In the genomic region with DNA sequence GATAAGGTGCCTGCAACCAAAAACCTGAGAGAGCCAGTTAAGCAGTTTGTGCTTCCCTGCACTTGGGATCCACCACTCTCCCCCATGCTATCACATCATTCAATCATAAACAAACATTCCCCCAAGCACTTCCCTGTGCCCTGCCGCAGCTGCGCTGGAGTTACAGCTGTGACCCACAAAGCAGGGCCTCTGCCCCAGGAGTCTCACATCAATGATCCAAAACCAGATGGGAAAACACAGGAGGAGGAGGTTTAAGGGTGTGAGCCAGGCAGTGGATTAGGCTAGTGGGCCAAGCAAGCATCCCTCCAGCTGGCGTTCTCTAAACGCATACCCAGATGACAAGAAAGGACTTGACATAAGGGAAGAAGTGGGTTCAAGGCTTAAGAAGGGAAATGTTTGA, we compare ENCODE assay signal across 16 mouse cellular contexts.
A peak's percentile ranks its signal among the peaks of the same experiment; 100 is the strongest.
DNase-seq lines count a peak whose midpoint lies in the region; ATAC-seq and TF ChIP-seq lines count a peak whose summit lies in the region.
"Had no signal": no experiment of that assay in that cellular context is flagged by ENCODE, and none has a peak within 500 bp of the region (broad histone marks: within the 10 kb centered on the region; RNA-seq: fewer than 3 reads in every experiment).

No protein-coding gene starts in this region.

- H3K4me2 ChIP-seq in lung, embryonic 14.5 days = no peak overlapping the region
- H3K4me2 ChIP-seq in forebrain, embryonic 14.5 days (ENCODE audit: low read length) = no peak overlapping the region
- H3K4me2 ChIP-seq: midbrain, embryonic 15.5 days; neural tube, embryonic 13.5 days had no signal

- no peaks in the 10 kb centered on the region for H3K4me1 ChIP-seq in lung, embryonic 14.5 days (ENCODE audit: insufficient read depth)
- H3K4me1 ChIP-seq in forebrain, embryonic 14.5 days (ENCODE audit: control insufficient read depth, insufficient read depth, low read length) = no peaks in the 10 kb centered on the region
- H3K4me1 ChIP-seq: midbrain, embryonic 15.5 days; neural tube, embryonic 13.5 days had no signal

- no peak for TF ChIP-seq POLR2A in brain, embryonic 14.5 days (IDR thresholded peaks at IDR 0.05; ENCODE audit: borderline replicate concordance, extremely low read depth, insufficient read depth, insufficient read length, poor library complexity, severe bottlenecking)

- peak; percentile 13 for DNase-seq in lung, embryonic 14.5 days
- no peak for DNase-seq in lung, postnatal 14 days
- peak; percentile 14 for DNase-seq in brain, embryonic 14.5 days (ENCODE audit: low read depth)
- DNase-seq in embryo, embryonic 11 days = peak; percentile 45
- DNase-seq in gonadal fat pad, adult 2 months (ENCODE audit: low read depth) = peak; percentile 67
- no peak for DNase-seq in left cerebral cortex, adult 11 months (ENCODE audit: low spot score)
- DNase-seq in forebrain, embryonic 14.5 days (ENCODE audit: low spot score) = no peak
- no peak for DNase-seq in urinary bladder, postnatal 36 days (ENCODE audit: low spot score in 2 of 2)
- DNase-seq: adrenal gland, postnatal 36 days; cerebellum, adult 11 months; thymus, postnatal 14 days had no signal

- TF ChIP-seq CTCF in lung, embryonic 14.5 days (IDR thresholded peaks at IDR 0.05; ENCODE audit: low read depth) = no peak
- no peak for TF ChIP-seq CTCF in brain, embryonic 14.5 days (IDR thresholded peaks at IDR 0.05; ENCODE audit: borderline replicate concordance, extremely low read depth, insufficient read depth, insufficient read length)

- H3K27me3 ChIP-seq in lung, embryonic 14.5 days (ENCODE audit: insufficient read depth, low read length) = no peaks in the 10 kb centered on the region
- H3K27me3 ChIP-seq in forebrain, embryonic 14.5 days (replicated peaks; ENCODE audit: control insufficient read depth, insufficient read depth, low read length) = no peaks in the 10 kb centered on the region
- H3K27me3 ChIP-seq: midbrain, embryonic 15.5 days; neural tube, embryonic 13.5 days had no signal

- no peaks in the 10 kb centered on the region for H3K36me3 ChIP-seq in lung, embryonic 14.5 days (ENCODE audit: insufficient read depth)
- no peaks in the 10 kb centered on the region for H3K36me3 ChIP-seq in forebrain, embryonic 14.5 days (ENCODE audit: control insufficient read depth, insufficient read depth, low read length)
- H3K36me3 ChIP-seq: heart, embryonic 10.5 days; midbrain, embryonic 15.5 days; neural tube, embryonic 13.5 days had no signal

- no peak overlapping the region for H3K27ac ChIP-seq in lung, embryonic 14.5 days (ENCODE audit: low read depth)
- H3K27ac ChIP-seq in forebrain, embryonic 14.5 days (ENCODE audit: low read depth, low read length) = no peak overlapping the region
- H3K27ac ChIP-seq: heart, embryonic 10.5 days; midbrain, embryonic 15.5 days; neural tube, embryonic 13.5 days had no signal

- no peak overlapping the region for H3K4me3 ChIP-seq in lung, embryonic 14.5 days (ENCODE audit: low read depth, low read length)
- H3K4me3 ChIP-seq in forebrain, embryonic 14.5 days (ENCODE audit: low read depth, low read length) = no peak overlapping the region
- H3K4me3 ChIP-seq: heart, embryonic 10.5 days; midbrain, embryonic 15.5 days; neural tube, embryonic 13.5 days had no signal

- 13% methylated on average over 4 of the region's 4 CpGs for WGBS in lung, embryonic 14.5 days
- 83% methylated on average over 4 of the region's 4 CpGs for WGBS in forebrain, embryonic 14.5 days

- H3K9me3 ChIP-seq in lung, embryonic 14.5 days (ENCODE audit: low read depth, low read length) = no peaks in the 10 kb centered on the region
- H3K9me3 ChIP-seq in forebrain, embryonic 14.5 days (replicated peaks; ENCODE audit: control insufficient read depth, low read length) = no peaks in the 10 kb centered on the region
- H3K9me3 ChIP-seq: midbrain, embryonic 15.5 days; neural tube, embryonic 13.5 days had no signal

- no peak overlapping the region for H3K9ac ChIP-seq in lung, embryonic 14.5 days
- H3K9ac ChIP-seq in forebrain, embryonic 14.5 days (ENCODE audit: low read length) = no peak overlapping the region
- H3K9ac ChIP-seq: midbrain, embryonic 15.5 days; neural tube, embryonic 13.5 days had no signal

- ATAC-seq in lung, embryonic 14.5 days (ENCODE audit: insufficient read depth) = no peak
- ATAC-seq in forebrain, embryonic 14.5 days = no peak
- ATAC-seq: CD4-positive, CD25-positive, alpha-beta regulatory T cell, adult 4 months; lung, postnatal 0 days; midbrain, embryonic 15.5 days had no signal

Comparison
In these comparisons a context has a peak if more than half of its experiments do, and no peak if none do; other contexts are left out.
1. DNase-seq: peak in lung, embryonic 14.5 days (single experiment), brain, embryonic 14.5 days (single experiment), embryo, embryonic 11 days (single experiment) and gonadal fat pad, adult 2 months (single experiment); none in lung, postnatal 14 days (single experiment), left cerebral cortex, adult 11 months (single experiment), forebrain, embryonic 14.5 days (single experiment) and urinary bladder, postnatal 36 days (0 of 2).